Mouse (Mus musculus) ES-E14 (cell line): ENCODE results near the gene Pkp1. TPM values are rescaled to one million over a fixed set of nuclear protein-coding genes. Genes with fewer than 3 reads are reported as not detected.

Source experiments
- DNase-seq: peaks from one replicate; pipeline ENCODE4 v3.0.0-alpha.2; 2013; ENCODE audit warnings: low read depth, low spot score
- H3K27ac ChIP-seq: 2 replicates; pipeline ENCODE4 v1.5.1; 2012; ENCODE audit warnings: low read depth, mild to moderate bottlenecking, low read length, moderate library complexity, mixed read lengths; ENCODE audit not compliant: poor library complexity, insufficient read depth, severe bottlenecking
- H3K36me3 ChIP-seq: 2 replicates; pipeline ENCODE4 v1.6.1; 2012; ENCODE audit warnings: mild to moderate bottlenecking, low read length, moderate library complexity, mixed read lengths; ENCODE audit not compliant: control insufficient read depth, poor library complexity, insufficient read depth, severe bottlenecking
- H3K4me1 ChIP-seq, 2 experiments: fragments of 150-350 bp in 1 of 2; sonication (generic) in 1 of 2; 2 replicates each; pipeline ENCODE4 v1.6.1; 2012; ENCODE audit warnings: low read length in 2 of 2, mild to moderate bottlenecking in 1 of 2, mixed read lengths in 1 of 2; ENCODE audit not compliant: control insufficient read depth in 2 of 2, insufficient read depth in 2 of 2, poor library complexity in 1 of 2
- H3K4me3 ChIP-seq, 2 experiments: fragments of 150-350 bp in 1 of 2; sonication (generic) in 1 of 2; 2 replicates each; pipeline ENCODE4 v1.5.1; 2012; ENCODE audit warnings: low read length in 2 of 2, low read depth in 1 of 2, mild to moderate bottlenecking in 1 of 2, mixed read lengths in 1 of 2; ENCODE audit not compliant: insufficient read depth in 1 of 2, poor library complexity in 1 of 2, severe bottlenecking in 1 of 2
- H3K9ac ChIP-seq: 2 replicates; pipeline ENCODE4 v1.6.1; 2012; ENCODE audit warnings: low read depth, mild to moderate bottlenecking, low read length, mixed read lengths; ENCODE audit not compliant: poor library complexity, insufficient read depth, severe bottlenecking
- H3K9me3 ChIP-seq: fragments of 150-350 bp; sonication (generic); 2 replicates; pipeline ENCODE4 v1.6.1; 2012; ENCODE audit warnings: low read depth, mild to moderate bottlenecking, low read length; ENCODE audit not compliant: control insufficient read depth, insufficient read depth
- CHD2 ChIP-seq: IDR thresholded peaks from 2 replicates; pipeline ENCODE4 v1.6.1; 2014; ENCODE audit warnings: mild to moderate bottlenecking, low read depth, low read length, inconsistent platforms
- HCFC1 ChIP-seq: IDR thresholded peaks from 2 replicates; pipeline ENCODE4 v1.6.1; 2012; ENCODE audit warnings: low read length, inconsistent platforms, borderline replicate concordance; ENCODE audit not compliant: insufficient read depth
- MAFK ChIP-seq: IDR thresholded peaks from 2 replicates; pipeline ENCODE4 v1.6.1; 2014; ENCODE audit warnings: mild to moderate bottlenecking, low read depth, low read length, inconsistent platforms; ENCODE audit not compliant: insufficient read depth
- ZC3H11A ChIP-seq: IDR thresholded peaks from 2 replicates; pipeline ENCODE4 v1.6.1; 2012; ENCODE audit warnings: low read depth, mild to moderate bottlenecking, inconsistent platforms, low read length, borderline replicate concordance
- ZNF384 ChIP-seq: IDR thresholded peaks from 2 replicates; pipeline ENCODE4 v1.6.1; 2012; ENCODE audit warnings: low read depth, low read length, inconsistent platforms
- in situ Hi-C, 2 experiments: fragments of 600-800 bp; cut with MboI; formaldehyde crosslinking; loops; one replicate each; pipeline ENCODE4 v1.15.1; 2025; ENCODE audit warnings: low sequenced_read_pairs in 2 of 2, inconsistent platforms in 1 of 2; ENCODE audit not compliant: unreplicated experiment in 2 of 2
- total RNA-seq: library from RNA; depleted of rRNA; stranded (reverse); fragments of 300-350 nt; gene quantifications from 2 replicates; pipeline ENCODE4 v1.2.3, GENCODE M21; 2012

Gene Pkp1
- total RNA-seq, 1 experiment = 0.09 TPM

- H3K9ac ChIP-seq = no peak overlapping the region
- DNase-seq = no peak
- in situ Hi-C loops = loop anchor here in 1 of 2 experiments (5.0 kb wide), 1 partner anchor 82 kb away; no protein-coding TSS in a partner anchor
- TF ChIP-seq CHD2 (no peak), ZC3H11A (no peak), HCFC1 (no peak), ZNF384 (no peak), MAFK (no peak)
- H3K4me3 ChIP-seq = no peak overlapping the region
- no peaks in the 10 kb centered on the region for H3K4me1 ChIP-seq
- no peaks in the 10 kb centered on the region for H3K9me3 ChIP-seq
- H3K36me3 ChIP-seq = no peaks in the 10 kb centered on the region
- no peak overlapping the region for H3K27ac ChIP-seq
These were observed 54.2 kb downstream of the Pkp1 start for GRCm38 (mm10) chr1:135864830-135865229.

GRCm38 (mm10) chr1:135863786-135864335 lies 55.1 kb downstream of the Pkp1 start:
- Histone ChIP-seq H3K36me3 (no peaks in the 10 kb centered on the region), H3K9ac (no peak overlapping the region), H3K9me3 (no peaks in the 10 kb centered on the region), H3K4me3 (no peak overlapping the region), H3K27ac (no peak overlapping the region), H3K4me1 (no peaks in the 10 kb centered on the region)
- DNase-seq = no peak
- in situ Hi-C loops = no loop called here
- no peak for TF ChIP-seq HCFC1
- TF ChIP-seq ZC3H11A = no peak
- TF ChIP-seq CHD2 = no peak
- no peak for TF ChIP-seq ZNF384
- no peak for TF ChIP-seq MAFK

- DNase-seq = no peak
- Histone ChIP-seq H3K9me3 (no peaks in the 10 kb centered on the region), H3K4me1 (no peaks in the 10 kb centered on the region; a peak in 1 of 4 replicates), H3K4me3 (no peak overlapping the region), H3K27ac (no peak overlapping the region), H3K36me3 (no peaks in the 10 kb centered on the region), H3K9ac (no peak overlapping the region)
- TF ChIP-seq ZNF384 (no peak), ZC3H11A (no peak), HCFC1 (no peak), CHD2 (no peak), MAFK (no peak)
- in situ Hi-C loops = no loop called here
These were observed 56.4 kb downstream of the Pkp1 start for GRCm38 (mm10) chr1:135862561-135862960.

- H3K4me3 ChIP-seq = no peak overlapping the region
- no peak overlapping the region; the same call in 1 of the 2 replicates for H3K27ac ChIP-seq
- peaks cover 0 to 3% of the 10 kb centered on the region in 2 experiments; a peak in 2 of 4 replicates for H3K4me1 ChIP-seq
- H3K9ac ChIP-seq = no peak overlapping the region
- H3K36me3 ChIP-seq = no peaks in the 10 kb centered on the region
- in situ Hi-C loops = no loop called here
- no peaks in the 10 kb centered on the region for H3K9me3 ChIP-seq
- no peak for TF ChIP-seq ZNF384
- TF ChIP-seq MAFK = no peak
- no peak for DNase-seq
These were observed 56.9 kb downstream of the Pkp1 start for GRCm38 (mm10) chr1:135861980-135862552.

- no peak overlapping the region for H3K27ac ChIP-seq
These were observed 57.9 kb downstream of the Pkp1 start for GRCm38 (mm10) chr1:135861091-135861490.

More at GRCm38 (mm10) chr1:135861091-135861490, 57.9 kb downstream of the Pkp1 start:
- peaks cover 2 to 12% of the 10 kb centered on the region in 2 experiments; a peak in 2 of 4 replicates for H3K4me1 ChIP-seq
- TF ChIP-seq ZNF384 = no peak
- TF ChIP-seq ZC3H11A = no peak
- no peak for TF ChIP-seq HCFC1
- TF ChIP-seq CHD2 = no peak
- no peak for TF ChIP-seq MAFK
- H3K9me3 ChIP-seq = no peaks in the 10 kb centered on the region
- no peak overlapping the region for H3K9ac ChIP-seq
- in situ Hi-C loops = no loop called here
- no peak overlapping the region for H3K4me3 ChIP-seq
- H3K36me3 ChIP-seq = no peaks in the 10 kb centered on the region
- no peak for DNase-seq
